Mouse (Mus musculus): Measurements from ENCODE around the gene Rnf168.

Rnf168 gene

DNA sequence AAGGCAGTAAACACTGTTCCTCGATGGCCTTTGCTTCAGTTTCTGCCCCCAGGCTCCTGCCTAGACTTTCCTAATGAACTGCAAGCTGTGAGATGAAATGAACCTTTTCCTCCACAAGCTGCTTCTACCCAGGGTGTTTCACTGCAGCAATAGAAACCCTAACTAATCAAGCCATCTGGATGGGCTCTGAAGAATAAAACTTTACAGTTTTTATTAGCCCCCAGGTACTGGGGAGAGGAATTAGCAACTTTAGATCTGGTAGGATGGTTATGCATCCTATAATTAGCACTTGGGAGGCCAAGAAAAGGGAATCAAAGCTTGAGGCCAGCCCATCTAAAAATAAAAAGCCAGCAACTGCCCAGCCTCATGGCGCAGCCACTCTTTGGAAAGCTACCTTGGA, 39.3 kb downstream of the Rnf168 start:
- DNase-seq: no peak

DNA sequence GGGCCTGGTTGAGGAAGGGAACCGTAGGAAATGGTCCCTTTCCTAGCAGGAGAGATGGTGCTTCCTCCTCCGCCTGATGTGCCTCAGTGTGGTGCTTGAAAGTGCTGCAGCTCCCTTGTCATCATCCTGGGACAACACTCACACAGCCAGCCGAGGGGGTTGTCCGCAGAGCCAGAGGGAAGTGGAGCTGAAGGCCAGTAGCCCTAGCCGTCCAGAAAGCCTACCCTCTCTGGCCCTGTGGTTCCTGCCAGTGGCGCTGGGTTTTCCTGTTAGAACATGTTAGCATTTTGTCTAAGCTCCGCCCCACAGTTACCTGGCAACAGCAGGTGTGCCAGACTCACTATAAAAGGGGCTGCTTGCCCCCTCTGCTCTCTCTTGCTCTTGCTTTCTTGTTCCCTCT, 46.7 kb downstream of the Rnf168 start:
- no peak for DNase-seq

DNA sequence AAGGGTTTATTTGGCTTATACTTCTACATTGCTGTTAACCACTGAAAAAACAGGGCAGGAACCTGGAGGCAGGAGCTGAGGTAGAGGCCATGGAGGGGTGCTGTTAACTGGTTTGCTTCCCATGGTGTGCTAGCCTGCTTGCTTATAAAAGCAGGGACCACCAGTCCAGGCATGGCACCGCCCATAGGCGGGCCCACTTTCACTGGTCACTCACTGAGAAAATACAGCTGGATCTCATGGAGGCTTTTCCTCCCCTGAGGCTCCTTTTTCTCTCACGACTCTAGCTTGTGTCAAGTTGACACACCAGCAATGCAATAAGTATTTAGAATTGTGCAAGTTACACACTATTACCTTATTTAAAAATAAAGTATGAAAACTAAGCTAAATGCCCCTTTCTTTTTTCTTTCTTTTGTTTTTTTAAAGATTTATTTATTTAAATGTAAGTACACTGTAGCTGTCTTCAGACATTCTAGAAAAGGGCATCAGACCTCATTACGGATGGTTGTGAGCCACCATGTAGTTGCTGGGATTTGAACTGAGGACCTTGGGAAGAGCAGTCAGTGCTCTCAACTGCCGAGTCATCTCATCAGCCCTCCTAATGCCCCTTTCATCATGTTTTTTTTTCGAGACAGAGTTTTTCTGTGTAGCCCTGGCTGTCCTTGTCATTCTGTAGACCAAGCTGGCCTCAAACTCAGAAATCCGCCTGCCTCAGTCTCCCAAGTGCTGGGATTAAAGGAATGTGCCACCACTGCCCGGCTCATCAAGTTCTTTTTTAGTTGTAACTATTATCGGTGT, 53.8 kb downstream of the Rnf168 start:
- DNase-seq: no peak

DNA sequence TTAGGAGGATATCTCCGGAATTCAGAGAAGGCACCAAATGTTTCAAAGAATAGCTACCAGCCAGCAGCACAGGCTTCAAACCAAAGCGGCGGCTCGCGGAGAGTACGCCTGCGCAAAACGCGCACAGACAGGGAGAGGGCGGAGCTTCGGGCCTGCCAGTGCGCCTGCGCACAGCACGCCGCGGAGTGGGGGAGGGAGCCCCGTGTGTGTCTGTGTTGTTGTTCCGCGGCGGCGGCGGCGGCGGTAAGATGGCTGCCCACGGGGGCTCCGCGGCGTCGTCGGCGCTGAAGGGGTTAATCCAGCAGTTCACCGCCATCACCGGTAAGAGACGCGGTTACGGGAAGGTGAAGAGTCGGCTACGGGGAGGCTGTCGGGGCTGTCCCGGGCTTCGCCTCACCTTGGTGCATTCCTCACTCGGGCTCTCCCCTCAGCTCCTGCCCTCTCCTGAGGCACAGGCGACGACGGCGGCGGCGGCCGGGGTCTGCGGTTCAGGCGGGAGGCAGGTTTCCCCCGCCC, 54.8 kb downstream of the Rnf168 start, which contains the start of gene Ubxn7:
Ubxn7 (plus strand) TSS at position 218 of the 516 bp plus-strand sequence.
- peak; percentile 98 for DNase-seq

DNA sequence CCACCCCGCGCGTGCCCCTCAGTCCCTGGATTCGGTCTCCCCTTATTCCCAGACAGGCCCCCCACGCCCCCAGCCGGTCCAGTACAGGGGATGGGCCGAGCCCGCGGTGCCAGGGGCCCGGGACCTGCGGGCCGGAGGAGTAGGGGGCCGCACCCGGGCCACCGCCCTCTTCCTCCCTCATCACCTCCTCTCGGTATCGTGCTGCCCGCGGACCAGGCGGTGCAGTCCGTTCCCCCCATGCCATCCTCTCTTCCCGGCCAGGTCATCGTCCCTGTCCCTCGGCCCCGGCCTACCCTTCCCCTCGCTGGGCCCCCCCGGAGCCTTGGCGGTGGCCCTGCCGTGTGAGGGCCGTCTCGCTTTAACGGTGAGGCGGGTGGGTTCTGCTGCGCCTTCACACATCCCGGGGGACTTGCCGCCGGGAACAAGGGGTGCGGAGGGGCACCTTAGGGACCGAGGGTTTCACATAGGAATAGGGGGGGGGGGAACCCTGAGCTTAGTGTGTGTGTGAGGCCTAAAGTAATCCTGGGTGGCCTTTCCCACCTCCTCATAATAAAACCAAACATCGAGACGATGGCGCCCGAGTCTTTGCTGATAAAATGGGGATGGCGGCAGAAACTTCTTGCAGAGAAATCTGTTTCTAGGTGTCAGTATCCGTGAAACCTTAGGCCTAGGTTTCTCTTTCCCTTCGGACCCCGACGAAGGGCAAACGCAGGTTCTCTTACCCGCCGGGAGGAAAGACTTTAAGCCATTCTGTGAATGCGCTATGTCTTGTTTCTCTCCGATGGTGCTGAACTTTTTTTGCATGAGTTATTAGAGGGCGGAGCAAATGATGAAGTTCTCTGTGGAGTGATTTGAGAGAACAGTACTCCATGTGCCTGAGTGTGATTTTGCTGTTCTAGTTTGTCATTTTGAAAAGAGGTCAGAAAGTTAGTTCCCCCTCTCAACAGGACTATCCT, 55.6 kb downstream of the Rnf168 start:
- DNase-seq: peak; percentile 76

DNA sequence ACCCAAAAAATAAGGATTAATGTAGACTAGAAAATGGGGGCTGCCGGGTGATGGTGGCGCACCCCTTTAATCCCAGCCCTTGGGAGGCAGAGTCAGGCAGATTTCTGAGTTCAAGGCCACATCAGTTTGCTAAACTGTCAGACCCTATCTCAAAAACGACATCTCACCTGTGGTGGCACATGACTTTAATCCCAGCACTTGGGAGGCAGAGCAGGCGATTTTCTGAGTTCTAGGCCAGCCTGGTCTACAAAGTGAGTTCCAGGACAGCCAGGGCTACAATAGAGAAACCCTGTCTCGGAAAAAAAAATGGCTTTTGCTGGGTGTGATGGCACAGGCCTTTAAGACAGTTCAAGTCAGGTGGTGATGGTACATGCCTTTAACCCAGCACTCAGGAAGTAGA, 57.9 kb downstream of the Rnf168 start:
- no peak for DNase-seq

DNA sequence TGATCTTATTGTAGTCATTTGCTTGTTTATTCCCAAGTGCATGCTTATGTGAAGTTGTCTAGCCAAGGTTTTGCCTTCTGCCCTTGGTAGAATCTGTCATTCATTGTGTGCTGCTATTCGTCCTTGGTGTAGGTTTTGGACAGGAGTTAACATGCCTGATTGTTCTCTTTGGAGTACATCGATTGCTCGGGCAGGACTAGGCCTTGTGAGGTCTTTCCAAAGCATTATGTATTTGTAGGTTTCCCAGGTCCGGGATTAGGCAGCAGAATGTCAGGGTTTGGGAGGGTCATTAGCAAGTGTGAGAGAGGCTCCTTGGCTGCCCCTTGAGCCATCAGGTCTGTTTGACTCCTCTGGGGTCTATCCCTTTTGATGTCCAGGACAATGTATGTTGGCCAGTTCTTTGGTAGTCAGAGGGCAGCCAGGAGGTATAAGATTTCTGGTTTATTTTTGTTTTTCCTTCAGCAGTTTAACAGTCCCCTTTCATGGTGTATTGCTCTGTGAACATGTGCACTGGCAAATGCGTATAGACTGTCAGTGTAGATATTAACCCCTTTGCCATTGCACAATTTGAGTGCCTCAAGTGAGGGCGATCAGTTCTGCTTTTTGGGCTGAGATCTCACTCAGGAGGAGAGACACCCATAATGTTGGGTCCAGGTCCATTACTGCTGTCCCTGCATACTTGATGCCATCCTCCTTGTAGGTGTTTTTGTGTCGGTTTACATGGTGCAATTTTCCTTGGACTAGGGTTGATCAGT, 58.9 kb downstream of the Rnf168 start:
- no peak for DNase-seq

DNA sequence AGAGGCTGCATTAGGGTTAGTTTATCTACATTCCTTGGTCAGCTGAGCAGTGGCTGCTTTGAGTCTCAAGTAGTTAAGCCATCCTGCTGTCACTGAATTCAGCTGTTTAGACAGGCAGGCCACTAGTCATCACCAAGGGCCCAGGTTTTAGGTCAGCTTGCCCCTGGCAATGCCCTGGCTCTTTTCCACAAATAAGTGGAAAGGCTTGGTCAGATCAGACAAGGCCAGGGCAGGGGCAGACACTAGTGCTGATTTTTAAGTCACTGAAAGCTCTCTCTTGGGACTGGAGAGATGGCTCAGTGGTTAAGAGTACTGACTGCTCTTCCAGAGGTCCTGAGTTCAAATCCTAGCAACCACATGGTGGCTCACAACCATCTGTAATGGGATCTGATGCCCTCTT, 59.7 kb downstream of the Rnf168 start:
- no peak for DNase-seq

DNA sequence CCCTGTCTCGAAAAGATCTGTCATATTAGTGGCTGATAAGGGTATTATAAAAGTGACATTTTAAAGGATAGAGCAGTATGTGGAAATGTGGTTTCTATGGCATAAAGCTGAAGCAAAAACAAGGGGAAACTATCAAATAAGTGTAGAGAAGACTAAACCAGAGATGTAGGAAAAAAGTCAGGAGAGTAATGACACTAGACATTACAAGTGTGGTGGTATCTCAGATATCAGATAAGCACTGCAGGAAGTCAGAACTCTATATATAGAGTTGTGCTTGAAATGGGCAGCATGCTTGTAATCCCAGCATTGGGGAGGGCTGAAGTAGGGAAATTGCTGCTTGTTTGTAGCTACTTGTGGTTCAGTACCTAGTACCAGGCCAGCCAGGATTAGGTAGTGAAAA, 63.2 kb downstream of the Rnf168 start:
- DNase-seq: no peak

DNA sequence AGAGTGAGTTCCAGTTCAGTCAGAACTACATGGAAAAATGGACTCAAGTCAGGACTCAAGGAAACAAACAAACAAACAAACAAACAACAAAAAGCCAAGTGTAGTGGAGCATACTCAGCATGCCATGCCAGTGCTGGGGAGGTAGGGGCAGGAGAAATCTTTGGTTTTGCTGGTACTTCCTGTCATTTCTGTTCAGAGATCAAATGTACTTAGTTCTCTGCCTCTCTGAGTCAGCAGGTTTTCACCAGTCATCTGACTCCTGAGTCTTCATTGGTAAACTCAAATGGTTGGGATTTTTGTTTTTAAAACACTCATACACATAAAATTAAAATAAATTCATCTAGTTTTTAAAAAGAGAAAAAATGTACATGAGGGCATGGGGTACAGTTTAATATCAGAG, 68.3 kb downstream of the Rnf168 start:
- DNase-seq: no peak

DNA sequence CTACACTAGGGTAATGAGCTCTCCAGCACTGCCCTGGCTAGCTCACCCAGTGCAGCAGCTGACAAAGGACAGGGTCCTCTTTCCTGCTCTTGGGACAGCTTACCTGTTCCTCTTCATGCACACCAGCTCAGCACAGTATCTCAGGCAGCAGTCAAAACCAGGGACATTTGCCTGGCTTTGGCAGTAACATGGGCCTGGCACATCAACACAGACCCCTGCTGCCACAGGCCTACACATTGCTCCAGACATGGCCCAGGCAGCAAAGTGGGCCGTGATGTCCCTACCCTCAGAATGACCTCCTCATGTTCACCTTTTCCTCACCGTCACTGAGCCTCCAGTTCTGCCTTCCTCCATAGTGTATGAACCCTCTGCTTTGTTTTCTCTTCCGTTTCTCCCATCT, 73.5 kb downstream of the Rnf168 start:
- DNase-seq: no peak
